Mouse (Mus musculus) erythroblast, embryonic 14.5 days (primary cell): ENCODE data around the gene Spata7.

Source experiments
- GATA1 ChIP-seq: IDR thresholded peaks from 2 replicates; pipeline ENCODE4 v1.6.1; 2012; ENCODE audit warnings: low read length, inconsistent platforms, mixed read lengths
- TAL1 ChIP-seq: IDR thresholded peaks from 3 replicates; pipeline ENCODE4 v1.6.1; 2012; ENCODE audit warnings: low read length, inconsistent platforms, mixed read lengths

DNA sequence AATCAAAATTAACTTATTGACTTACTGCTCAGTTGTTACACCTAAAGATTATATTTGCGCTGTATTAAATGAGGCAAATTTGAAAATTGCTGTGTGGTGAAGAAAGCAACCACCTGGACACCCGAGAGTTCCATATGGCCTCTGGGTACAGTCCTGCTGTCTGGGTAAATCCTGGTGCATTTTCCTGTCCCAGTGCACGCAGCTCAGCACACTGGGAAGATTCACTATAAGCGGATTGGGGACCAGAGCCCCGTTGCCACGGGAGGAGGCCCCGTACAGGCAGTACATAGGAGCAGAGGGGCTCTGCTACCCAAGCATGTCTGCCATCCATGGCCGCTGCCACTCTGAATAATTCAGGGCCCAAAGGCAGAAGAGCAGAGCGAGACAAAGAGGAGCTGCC lies 73.6 kb downstream of the Spata7 start:
- no peak for TF ChIP-seq TAL1
- TF ChIP-seq GATA1 = no peak
